Mouse (Mus musculus): Measurements from ENCODE around the gene Actn1. TPM values are rescaled to one million over a fixed set of nuclear protein-coding genes. Genes with fewer than 3 reads are reported as not detected.
A peak's percentile ranks its signal among the peaks of the same experiment; 100 is the strongest.

The Actn1 gene
- polyA plus RNA-seq, 1 experiment from 2014 or later: 34.6 TPM

DNA sequence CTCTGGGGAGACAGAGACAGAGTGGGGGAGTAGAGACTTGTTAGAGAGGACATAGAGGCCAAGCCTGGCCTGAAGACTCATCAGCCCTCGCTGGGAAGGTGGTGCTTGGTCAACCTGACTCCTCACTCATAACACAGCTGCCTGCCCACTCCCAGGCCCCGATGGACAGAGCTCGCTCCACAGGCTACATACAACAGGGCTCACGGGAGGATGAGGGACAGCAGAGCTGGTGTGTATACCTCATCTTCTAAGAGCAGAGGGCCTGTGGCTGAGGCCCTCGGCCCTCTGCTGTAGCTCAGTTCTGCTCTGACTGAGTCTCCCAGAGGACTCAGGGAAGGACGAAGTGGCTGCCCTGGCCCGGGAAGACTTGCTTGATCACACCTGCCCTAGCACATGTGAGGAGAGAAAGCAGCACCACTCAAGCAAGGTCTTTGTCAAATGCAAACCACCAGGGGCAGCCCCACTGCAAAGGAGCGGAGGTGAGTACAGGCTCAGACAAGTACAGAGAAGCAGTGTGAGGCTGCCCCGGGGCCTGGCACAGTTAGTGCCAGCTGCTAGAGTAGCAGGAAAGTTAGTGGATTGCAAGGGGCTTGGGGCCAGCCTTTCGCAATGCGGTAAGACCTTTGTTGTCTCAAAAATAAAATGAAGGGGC lies 112.5 kb downstream of the Actn1 start:
- Histone ChIP-seq H3K27me3 (ENCODE audit: control insufficient read depth, insufficient read depth, low read length) (no peaks in the 10 kb centered on the region), H3K36me3 (replicated peaks; ENCODE audit: control insufficient read depth, insufficient read depth, low read depth, low read length) (no peaks in the 10 kb centered on the region), H3K4me2 (ENCODE audit: low read depth, low read length) (no peak overlapping the region), H3K4me3 (ENCODE audit: low read depth, low read length) (no peak overlapping the region), H3K9ac (replicated peaks; ENCODE audit: low read length) (no peak overlapping the region), H3K27ac (replicated peaks; ENCODE audit: low read depth, low read length) (no peak overlapping the region), H3K4me1 (ENCODE audit: control insufficient read depth, insufficient read depth, low read length) (no peaks in the 10 kb centered on the region), H3K9me3 (replicated peaks; ENCODE audit: control insufficient read depth, low read length) (no peaks in the 10 kb centered on the region)
- no peak for DNase-seq (ENCODE audit: low spot score)
- ATAC-seq (replicated peaks; ENCODE audit: insufficient number of reproducible peaks, low FRiP score, low TSS enrichment, low read depth): no peak
- 81% methylated on average over 11 of the region's 11 CpGs for WGBS

DNA sequence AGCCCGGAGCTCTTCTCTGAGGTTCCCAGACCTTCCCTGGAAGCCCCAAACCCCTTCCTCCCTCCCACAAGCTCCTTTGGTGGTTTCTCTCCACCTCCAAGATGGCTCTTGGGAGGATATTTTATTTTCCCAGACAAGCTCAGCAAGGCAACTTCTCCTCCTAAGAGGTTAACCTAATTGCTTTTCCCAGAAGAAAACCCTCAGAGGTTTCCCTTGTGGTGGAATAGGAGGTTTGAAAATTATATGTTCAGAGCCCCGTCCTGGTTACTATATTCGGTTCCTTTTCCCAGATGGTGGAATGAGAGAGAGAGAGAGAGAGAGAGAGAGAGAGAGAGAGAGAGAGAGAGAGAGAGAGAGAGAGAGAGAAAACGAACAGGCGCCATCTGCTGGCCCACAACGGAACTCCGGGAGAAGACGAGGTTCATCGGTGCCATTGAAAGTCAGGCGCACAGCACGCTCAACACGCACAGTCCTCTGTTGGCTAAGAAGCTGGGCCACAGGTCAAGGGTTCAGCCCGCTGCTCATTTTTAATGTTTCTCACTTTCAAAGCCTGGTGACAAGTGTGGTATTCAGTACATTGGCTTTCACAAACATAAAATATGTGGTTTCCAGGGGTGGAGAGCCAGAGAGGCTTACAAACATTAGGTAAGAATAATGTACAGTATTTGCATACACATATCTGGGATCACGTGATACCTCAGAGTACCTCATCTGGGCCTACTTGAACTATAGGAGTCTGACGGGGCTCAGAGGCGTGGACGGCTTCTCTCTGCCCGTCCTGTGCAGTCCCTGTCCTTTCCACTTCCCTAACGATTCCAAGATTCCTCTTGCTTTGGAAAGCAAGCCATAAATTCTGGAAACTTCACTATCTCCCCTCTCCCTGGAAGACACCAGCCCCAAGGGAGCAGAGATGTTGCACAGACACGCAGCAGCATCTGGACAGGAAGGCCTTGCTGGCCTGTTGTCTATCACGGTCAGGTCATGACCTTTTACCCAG lies 113.6 kb downstream of the Actn1 start:
- Histone ChIP-seq H3K4me2 (ENCODE audit: low read depth, low read length) (no peak overlapping the region), H3K4me3 (ENCODE audit: low read depth, low read length) (no peak overlapping the region), H3K9me3 (replicated peaks; ENCODE audit: control insufficient read depth, low read length) (no peaks in the 10 kb centered on the region), H3K36me3 (replicated peaks; ENCODE audit: control insufficient read depth, insufficient read depth, low read depth, low read length) (no peaks in the 10 kb centered on the region), H3K27ac (replicated peaks; ENCODE audit: low read depth, low read length) (no peak overlapping the region), H3K9ac (replicated peaks; ENCODE audit: low read length) (no peak overlapping the region), H3K4me1 (ENCODE audit: control insufficient read depth, insufficient read depth, low read length) (no peaks in the 10 kb centered on the region), H3K27me3 (ENCODE audit: control insufficient read depth, insufficient read depth, low read length) (no peaks in the 10 kb centered on the region)
- ATAC-seq (replicated peaks; ENCODE audit: insufficient number of reproducible peaks, low FRiP score, low TSS enrichment, low read depth) (0 out of 2 replicates have a peak, but pooled peaks have one; percentile 12), DNase-seq (ENCODE audit: low spot score) (peak; percentile 87)
- 38% methylated on average over 21 of the region's 21 CpGs for WGBS

DNA sequence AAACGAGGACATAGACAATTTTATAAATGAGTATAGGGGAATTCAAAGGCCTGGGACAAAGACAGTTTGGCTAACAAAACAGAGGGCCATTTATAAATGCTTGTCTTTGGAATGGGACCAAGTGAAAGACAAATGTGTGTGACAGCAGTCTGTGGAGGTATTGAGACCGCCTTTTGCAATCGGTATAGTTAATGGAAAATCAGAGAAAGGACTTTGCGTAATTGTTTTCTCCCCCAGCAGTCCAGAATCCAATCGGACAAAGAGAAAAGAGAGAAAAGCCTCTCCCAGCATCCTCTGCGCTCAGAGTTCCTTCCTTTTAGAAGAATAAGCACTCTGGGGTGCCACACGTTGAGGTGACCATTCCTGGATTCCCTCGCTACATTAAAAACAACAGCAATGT lies 114.8 kb downstream of the Actn1 start:
- Histone ChIP-seq H3K4me1 (ENCODE audit: control insufficient read depth, insufficient read depth, low read length) (no peaks in the 10 kb centered on the region), H3K27me3 (ENCODE audit: control insufficient read depth, insufficient read depth, low read length) (no peaks in the 10 kb centered on the region), H3K27ac (replicated peaks; ENCODE audit: low read depth, low read length) (no peak overlapping the region), H3K9ac (replicated peaks; ENCODE audit: low read length) (no peak overlapping the region), H3K4me2 (ENCODE audit: low read depth, low read length) (no peak overlapping the region), H3K4me3 (ENCODE audit: low read depth, low read length) (no peak overlapping the region), H3K36me3 (replicated peaks; ENCODE audit: control insufficient read depth, insufficient read depth, low read depth, low read length) (no peaks in the 10 kb centered on the region), H3K9me3 (replicated peaks; ENCODE audit: control insufficient read depth, low read length) (no peaks in the 10 kb centered on the region)
- WGBS: 78% methylated on average over 8 of the region's 8 CpGs
- no peak for DNase-seq (ENCODE audit: low spot score)
- no peak for ATAC-seq (replicated peaks; ENCODE audit: insufficient number of reproducible peaks, low FRiP score, low TSS enrichment, low read depth)

DNA sequence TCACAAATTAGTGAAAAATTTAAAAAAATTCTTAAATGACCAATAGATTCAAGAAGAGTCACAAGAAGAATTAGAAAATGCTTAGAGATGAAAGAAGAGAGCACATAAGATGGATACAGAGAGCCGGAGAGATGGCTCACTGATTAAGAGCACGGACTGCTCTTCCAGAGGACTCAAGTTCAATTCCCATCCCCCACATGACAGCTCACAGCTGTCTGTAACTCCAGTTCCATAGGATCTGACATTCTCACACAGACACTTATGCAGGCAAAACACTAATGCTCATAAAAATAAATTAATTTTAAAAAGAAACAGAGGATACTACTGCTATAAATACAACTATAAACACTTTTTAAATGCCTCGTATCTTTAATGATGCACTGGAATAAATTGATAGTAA lies 115.3 kb downstream of the Actn1 start:
- ATAC-seq (replicated peaks; ENCODE audit: insufficient number of reproducible peaks, low FRiP score, low TSS enrichment, low read depth) (no peak), DNase-seq (ENCODE audit: low spot score) (no peak)
- H3K36me3 ChIP-seq (replicated peaks; ENCODE audit: control insufficient read depth, insufficient read depth, low read depth, low read length): no peaks in the 10 kb centered on the region
- no peaks in the 10 kb centered on the region for H3K27me3 ChIP-seq (ENCODE audit: control insufficient read depth, insufficient read depth, low read length)
- no peak overlapping the region for H3K9ac ChIP-seq (replicated peaks; ENCODE audit: low read length)
- no peaks in the 10 kb centered on the region for H3K4me1 ChIP-seq (ENCODE audit: control insufficient read depth, insufficient read depth, low read length)
- H3K4me3 ChIP-seq (ENCODE audit: low read depth, low read length): no peak overlapping the region
- no peak overlapping the region for H3K27ac ChIP-seq (replicated peaks; ENCODE audit: low read depth, low read length)
- no peaks in the 10 kb centered on the region for H3K9me3 ChIP-seq (replicated peaks; ENCODE audit: control insufficient read depth, low read length)
- 71% methylated on average over 3 of the region's 3 CpGs for WGBS
- no peak overlapping the region for H3K4me2 ChIP-seq (ENCODE audit: low read depth, low read length)

DNA sequence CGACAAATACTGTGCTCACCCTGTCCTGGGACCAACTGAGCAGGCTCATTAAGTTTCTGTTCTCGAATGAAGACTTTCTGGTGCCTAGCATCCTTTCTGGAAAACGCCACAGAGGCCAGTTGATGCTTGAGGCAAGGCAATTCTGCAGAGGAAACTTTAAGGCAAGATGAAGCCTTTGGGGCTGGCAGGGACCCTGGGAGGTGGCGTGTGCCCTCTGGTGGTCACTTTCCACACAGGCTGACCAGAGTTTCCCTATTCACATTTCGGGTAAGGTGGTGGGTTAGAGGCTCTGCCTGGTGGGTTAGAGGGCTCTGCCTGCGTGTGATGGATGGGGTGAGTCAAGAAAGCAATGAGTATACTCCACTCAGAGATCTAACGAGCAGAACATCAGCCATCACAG lies 118.7 kb downstream of the Actn1 start:
- ATAC-seq (replicated peaks; ENCODE audit: insufficient number of reproducible peaks, low FRiP score, low TSS enrichment, low read depth) (no peak), DNase-seq (ENCODE audit: low spot score) (peak; percentile 83)
- Histone ChIP-seq H3K4me2 (ENCODE audit: low read depth, low read length) (no peak overlapping the region), H3K27me3 (ENCODE audit: control insufficient read depth, insufficient read depth, low read length) (no peaks in the 10 kb centered on the region), H3K4me3 (ENCODE audit: low read depth, low read length) (no peak overlapping the region), H3K4me1 (ENCODE audit: control insufficient read depth, insufficient read depth, low read length) (no peaks in the 10 kb centered on the region; the same call in 1 of the 2 replicates), H3K9ac (replicated peaks; ENCODE audit: low read length) (no peak overlapping the region), H3K9me3 (replicated peaks; ENCODE audit: control insufficient read depth, low read length) (no peaks in the 10 kb centered on the region), H3K27ac (replicated peaks; ENCODE audit: low read depth, low read length) (no peak overlapping the region), H3K36me3 (replicated peaks; ENCODE audit: control insufficient read depth, insufficient read depth, low read depth, low read length) (no peaks in the 10 kb centered on the region)
- WGBS: 26% methylated on average over 7 of the region's 7 CpGs

DNA sequence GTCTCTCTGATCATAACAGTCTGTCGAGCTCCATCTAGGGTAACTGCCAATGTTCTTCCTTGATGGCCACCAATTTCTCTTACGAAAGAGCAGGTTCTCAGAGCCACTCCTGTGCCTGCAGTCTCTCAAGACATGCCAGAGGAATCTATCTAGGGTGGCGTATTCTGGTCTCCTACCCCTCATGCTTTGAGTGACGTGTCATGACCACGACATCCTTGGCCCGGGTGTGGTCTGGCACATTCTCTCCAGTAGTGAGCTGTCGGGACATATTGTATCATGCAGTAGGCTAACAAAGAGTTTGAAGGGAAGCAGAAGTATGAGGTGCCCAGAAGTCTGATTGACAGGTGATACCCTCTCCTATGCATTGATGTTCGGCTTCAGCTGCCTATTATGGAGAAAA lies 119.2 kb downstream of the Actn1 start:
- Histone ChIP-seq H3K27me3 (ENCODE audit: control insufficient read depth, insufficient read depth, low read length) (no peaks in the 10 kb centered on the region), H3K4me1 (ENCODE audit: control insufficient read depth, insufficient read depth, low read length) (no peaks in the 10 kb centered on the region; the same call in 1 of the 2 replicates), H3K4me2 (ENCODE audit: low read depth, low read length) (no peak overlapping the region), H3K9me3 (replicated peaks; ENCODE audit: control insufficient read depth, low read length) (no peaks in the 10 kb centered on the region), H3K27ac (replicated peaks; ENCODE audit: low read depth, low read length) (no peak overlapping the region), H3K36me3 (replicated peaks; ENCODE audit: control insufficient read depth, insufficient read depth, low read depth, low read length) (no peaks in the 10 kb centered on the region), H3K4me3 (ENCODE audit: low read depth, low read length) (no peak overlapping the region), H3K9ac (replicated peaks; ENCODE audit: low read length) (no peak overlapping the region)
- no peak for ATAC-seq (replicated peaks; ENCODE audit: insufficient number of reproducible peaks, low FRiP score, low TSS enrichment, low read depth)
- DNase-seq (ENCODE audit: low spot score): no peak
- 81% methylated on average over 8 of the region's 8 CpGs for WGBS

DNA sequence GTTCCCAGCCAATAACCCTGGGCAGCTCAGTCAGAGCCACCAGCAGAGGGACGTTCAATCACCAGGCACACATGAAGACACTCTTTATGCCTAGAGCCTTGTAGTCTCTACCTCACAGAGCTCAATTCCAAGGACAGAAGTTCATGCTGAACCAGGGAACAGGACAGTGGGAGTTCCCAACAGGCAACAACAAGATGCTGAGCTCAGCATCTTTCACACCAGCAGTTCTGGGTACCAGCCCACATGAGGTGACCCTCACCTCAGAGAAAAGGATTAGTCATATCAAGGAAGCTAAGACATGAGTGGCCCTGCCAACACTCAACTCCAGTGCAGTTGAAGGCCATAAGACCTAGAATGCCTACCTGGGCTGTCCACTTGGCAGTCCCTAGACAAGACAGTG lies 122.4 kb downstream of the Actn1 start:
- H3K27ac ChIP-seq (replicated peaks; ENCODE audit: low read depth, low read length): no peak overlapping the region
- no peak overlapping the region for H3K4me2 ChIP-seq (ENCODE audit: low read depth, low read length)
- H3K4me1 ChIP-seq (ENCODE audit: control insufficient read depth, insufficient read depth, low read length): no peaks in the 10 kb centered on the region; the same call in 1 of the 2 replicates
- WGBS: 74% methylated on average over 1 of the region's 1 CpGs
- DNase-seq (ENCODE audit: low spot score) (no peak), ATAC-seq (replicated peaks; ENCODE audit: insufficient number of reproducible peaks, low FRiP score, low TSS enrichment, low read depth) (no peak)
- no peaks in the 10 kb centered on the region for H3K27me3 ChIP-seq (ENCODE audit: control insufficient read depth, insufficient read depth, low read length)
- H3K9ac ChIP-seq (replicated peaks; ENCODE audit: low read length): no peak overlapping the region
- no peak overlapping the region for H3K4me3 ChIP-seq (ENCODE audit: low read depth, low read length)
- no peaks in the 10 kb centered on the region for H3K36me3 ChIP-seq (replicated peaks; ENCODE audit: control insufficient read depth, insufficient read depth, low read depth, low read length)
- no peaks in the 10 kb centered on the region for H3K9me3 ChIP-seq (replicated peaks; ENCODE audit: control insufficient read depth, low read length)

DNA sequence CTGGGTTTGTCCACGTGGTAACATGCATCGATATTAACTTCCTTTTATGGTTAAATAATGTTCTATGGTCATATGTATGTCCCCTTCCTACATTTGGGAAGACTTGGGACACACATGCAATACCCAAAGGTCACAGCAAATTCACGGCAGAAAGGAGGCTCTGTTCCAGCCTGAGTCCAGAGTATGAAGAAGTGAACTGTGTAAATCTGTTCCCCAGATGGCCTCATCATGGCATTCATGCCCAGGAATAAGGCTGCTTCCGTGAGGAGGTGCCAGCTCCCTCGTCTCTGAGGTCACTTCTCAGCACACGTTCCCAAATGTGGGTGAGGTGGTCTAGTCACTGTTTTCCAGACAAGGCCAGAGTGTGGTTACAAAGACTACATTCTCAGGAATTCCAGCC lies 122.9 kb downstream of the Actn1 start:
- WGBS: 76% methylated on average over 6 of the region's 6 CpGs
- ATAC-seq (replicated peaks; ENCODE audit: insufficient number of reproducible peaks, low FRiP score, low TSS enrichment, low read depth) (no peak), DNase-seq (ENCODE audit: low spot score) (no peak)
- H3K4me3 ChIP-seq (ENCODE audit: low read depth, low read length): no peak overlapping the region
- H3K4me1 ChIP-seq (ENCODE audit: control insufficient read depth, insufficient read depth, low read length): no peaks in the 10 kb centered on the region; the same call in none of the 2 replicates
- no peaks in the 10 kb centered on the region for H3K27me3 ChIP-seq (ENCODE audit: control insufficient read depth, insufficient read depth, low read length)
- no peak overlapping the region for H3K27ac ChIP-seq (replicated peaks; ENCODE audit: low read depth, low read length)
- H3K9ac ChIP-seq (replicated peaks; ENCODE audit: low read length): no peak overlapping the region
- H3K4me2 ChIP-seq (ENCODE audit: low read depth, low read length): no peak overlapping the region
- H3K9me3 ChIP-seq (replicated peaks; ENCODE audit: control insufficient read depth, low read length): no peaks in the 10 kb centered on the region
- H3K36me3 ChIP-seq (replicated peaks; ENCODE audit: control insufficient read depth, insufficient read depth, low read depth, low read length): no peaks in the 10 kb centered on the region

Data from embryonic facial prominence, embryonic 11.5 days (tissue).